Mouse (Mus musculus) thymus, adult 2 months (tissue): Measurements from ENCODE around the gene Smad3. TPM values are rescaled to one million over a fixed set of nuclear protein-coding genes. Genes with fewer than 3 reads are reported as not detected.

Experiments
- DNase-seq: peaks from one replicate; pipeline ENCODE4 v3.0.0; 2021
- H3K27ac ChIP-seq: fragments of 200-500 bp; 2 replicates; pipeline ENCODE4 v1.5.1; 2012; ENCODE audit warnings: low read length, control low read depth; ENCODE audit not compliant: control insufficient read depth, insufficient read depth
- H3K27me3 ChIP-seq: fragments of 200-500 bp; 2 replicates; pipeline ENCODE4 v1.6.1; 2012; ENCODE audit warnings: mild to moderate bottlenecking, low read length, moderate library complexity, mixed read lengths; ENCODE audit not compliant: control insufficient read depth, insufficient read depth
- H3K36me3 ChIP-seq: fragments of 200-500 bp; 2 replicates; pipeline ENCODE4 v1.6.1; 2012; ENCODE audit warnings: mild to moderate bottlenecking, low read length, moderate library complexity; ENCODE audit not compliant: control insufficient read depth, insufficient read depth
- H3K4me1 ChIP-seq: fragments of 200-500 bp; replicated peaks from 2 replicates; pipeline ENCODE4 v1.6.1; 2012; ENCODE audit warnings: low read length; ENCODE audit not compliant: control insufficient read depth, insufficient read depth
- H3K4me3 ChIP-seq: fragments of 200-500 bp; 2 replicates; pipeline ENCODE4 v1.5.1; 2012; ENCODE audit warnings: mild to moderate bottlenecking, low read length, control low read depth, moderate library complexity; ENCODE audit not compliant: control insufficient read depth, insufficient read depth
- CTCF ChIP-seq: fragments of 200-500 bp; IDR thresholded peaks from 2 replicates; pipeline ENCODE4 v1.5.1; 2012; ENCODE audit warnings: mild to moderate bottlenecking, control low read depth, low read length, moderate library complexity, borderline replicate concordance; ENCODE audit not compliant: control insufficient read depth, poor library complexity, insufficient read depth; ENCODE audit errors: extremely low read depth
- POLR2A ChIP-seq: fragments of 200-500 bp; IDR thresholded peaks from 2 replicates; pipeline ENCODE4 v1.6.1; 2012; ENCODE audit warnings: mild to moderate bottlenecking, low read length, control low read depth, moderate library complexity; ENCODE audit not compliant: control insufficient read depth, poor library complexity, insufficient read depth; ENCODE audit errors: extremely low read depth
- whole genome bisulfite sequencing: fragments of 180-500 bp; shearing (Covaris S2); methylation state at CpG from one replicate; pipeline ENCODE4 v1.1.7; 2018; 5-methylcytosine and 5-hydroxymethylcytosine counted together
- polyA plus RNA-seq: library from polyadenylated mRNA; depleted of rRNA; stranded (reverse); fragments of >200 nt; gene quantifications from 2 replicates; pipeline ENCODE4 v1.2.3, GENCODE M21; 2012

Smad3 gene
- polyA plus RNA-seq, 1 experiment, result 63.4 TPM

GRCm38 (mm10) chr9:63641983-63642646, 115.7 kb downstream of the Smad3 start:
- no peak overlapping the region for H3K4me3 ChIP-seq
- no peaks in the 10 kb centered on the region for H3K4me1 ChIP-seq
- TF ChIP-seq CTCF (no peak), POLR2A (no peak)
- WGBS, result 79% methylated on average over 4 of the region's 4 CpGs
- no peak for DNase-seq
- peaks cover 33% of the 10 kb centered on the region for H3K36me3 ChIP-seq
- H3K27me3 ChIP-seq, result no peaks in the 10 kb centered on the region
- H3K27ac ChIP-seq, result no peak overlapping the region

GRCm38 (mm10) chr9:63636113-63636512, 121.7 kb downstream of the Smad3 start:
- Histone ChIP-seq H3K27me3 (no peaks in the 10 kb centered on the region), H3K27ac (no peak overlapping the region), H3K4me3 (no peak overlapping the region), H3K36me3 (peaks cover 48% of the 10 kb centered on the region), H3K4me1 (no peaks in the 10 kb centered on the region)
- DNase-seq, result no peak
- WGBS, result 92% methylated on average over 7 of the region's 7 CpGs
- TF ChIP-seq CTCF (no peak), POLR2A (no peak)

- 93% methylated on average over 7 of the region's 7 CpGs for WGBS
- TF ChIP-seq CTCF, result no peak
- TF ChIP-seq POLR2A, result no peak
- peaks cover 43% of the 10 kb centered on the region for H3K36me3 ChIP-seq
Observed at GRCm38 (mm10) chr9:63633334-63633733, 124.5 kb downstream of the Smad3 start.

GRCm38 (mm10) chr9:63632924-63633323, 124.9 kb downstream of the Smad3 start:
- H3K4me1 ChIP-seq, result no peaks in the 10 kb centered on the region
- WGBS, result 95% methylated on average over 11 of the region's 11 CpGs
- H3K27me3 ChIP-seq, result no peaks in the 10 kb centered on the region
- H3K4me3 ChIP-seq, result no peak overlapping the region
- DNase-seq, result no peak
- no peak overlapping the region for H3K27ac ChIP-seq
- no peak for TF ChIP-seq CTCF
- TF ChIP-seq POLR2A, result no peak
- H3K36me3 ChIP-seq, result peaks cover 43% of the 10 kb centered on the region

More at GRCm38 (mm10) chr9:63633334-63633733, 124.5 kb downstream of the Smad3 start:
- no peaks in the 10 kb centered on the region for H3K27me3 ChIP-seq
- no peak for DNase-seq
- no peak overlapping the region for H3K27ac ChIP-seq
- no peaks in the 10 kb centered on the region for H3K4me1 ChIP-seq
- H3K4me3 ChIP-seq, result no peak overlapping the region

- no peak for TF ChIP-seq CTCF
- TF ChIP-seq POLR2A, result no peak
- DNase-seq, result no peak
- H3K27me3 ChIP-seq, result no peaks in the 10 kb centered on the region
- H3K36me3 ChIP-seq, result peaks cover 46% of the 10 kb centered on the region
- H3K4me3 ChIP-seq, result no peak overlapping the region
- WGBS, result 97% methylated on average over 4 of the region's 4 CpGs
- no peak overlapping the region for H3K27ac ChIP-seq
- no peaks in the 10 kb centered on the region for H3K4me1 ChIP-seq
Observed at GRCm38 (mm10) chr9:63632045-63632444, 125.7 kb downstream of the Smad3 start.

- TF ChIP-seq POLR2A (no peak), CTCF (no peak)
- H3K36me3 ChIP-seq, result peaks cover 44% of the 10 kb centered on the region
- H3K4me3 ChIP-seq, result no peak overlapping the region
- 96% methylated on average over 9 of the region's 9 CpGs for WGBS
- no peaks in the 10 kb centered on the region for H3K27me3 ChIP-seq
- DNase-seq, result no peak
- H3K27ac ChIP-seq, result no peak overlapping the region
- no peaks in the 10 kb centered on the region for H3K4me1 ChIP-seq
Observed at GRCm38 (mm10) chr9:63625090-63625756, 132.6 kb downstream of the Smad3 start.
